Mouse (Mus musculus): ENCODE data around the gene Kcnmb1.

GRCm38 (mm10) chr11:34012007-34012652 lies 49.3 kb downstream of the Kcnmb1 start:
- TF ChIP-seq POLR2A (IDR thresholded peaks at IDR 0.05; ENCODE audit: low read depth, low read length), result no peak
- TF ChIP-seq CTCF (IDR thresholded peaks at IDR 0.05; ENCODE audit: extremely low read depth, insufficient read depth, insufficient read length, insufficient replicate concordance), result no peak
